Mouse (Mus musculus) brain, embryonic 14.5 days (tissue): ENCODE measurements around the gene Ldlrap1.
"Not testable (repeated sequence)": the region's sequence is repeated elsewhere in the genome, so short reads cannot be mapped to it uniquely, and the experiment has no call there.

Source experiments
- CTCF ChIP-seq: fragments of 200-500 bp; IDR thresholded peaks from 2 replicates; pipeline ENCODE4 v1.5.1; 2012; ENCODE audit warnings: inconsistent platforms, mild to moderate bottlenecking, moderate library complexity, borderline replicate concordance; ENCODE audit not compliant: insufficient read depth, insufficient read length; ENCODE audit errors: extremely low read depth
- POLR2A ChIP-seq: fragments of 200-500 bp; IDR thresholded peaks from 2 replicates; pipeline ENCODE4 v1.6.1; 2012; ENCODE audit warnings: mild to moderate bottlenecking, inconsistent platforms, borderline replicate concordance; ENCODE audit not compliant: poor library complexity, insufficient read depth, insufficient read length, severe bottlenecking; ENCODE audit errors: extremely low read depth

DNA sequence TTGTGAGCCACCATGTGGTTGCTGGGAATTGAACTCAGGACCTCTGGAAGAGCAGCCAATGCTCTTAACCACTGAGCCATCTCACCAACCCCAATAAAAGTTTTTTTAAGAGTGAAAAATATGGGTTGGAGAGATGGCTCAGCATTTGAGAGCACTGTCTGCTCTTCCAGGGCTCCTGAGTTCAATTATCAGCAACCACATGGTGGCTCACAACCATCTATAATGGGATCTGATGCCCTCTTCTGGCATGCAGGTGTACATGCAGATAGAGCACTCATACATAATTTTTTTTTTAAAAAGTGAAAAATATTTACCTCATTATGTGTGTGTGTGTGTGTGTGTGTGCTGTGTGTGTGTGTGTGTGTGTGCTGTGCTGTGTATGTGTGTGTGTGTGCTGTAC, 27.1 kb upstream of the Ldlrap1 start:
- not testable (repeated sequence) for TF ChIP-seq CTCF, POLR2A
